Mouse (Mus musculus): ENCODE data around the gene Usp5. TPM values are rescaled to one million over a fixed set of nuclear protein-coding genes. Genes with fewer than 3 reads are reported as not detected.
"Not testable (repeated sequence)": the region's sequence is repeated elsewhere in the genome, so short reads cannot be mapped to it uniquely, and the experiment has no call there.

The Usp5 gene
- total RNA-seq, 2 experiments from 2014 or later: 74.0 to 85.5 TPM

DNA sequence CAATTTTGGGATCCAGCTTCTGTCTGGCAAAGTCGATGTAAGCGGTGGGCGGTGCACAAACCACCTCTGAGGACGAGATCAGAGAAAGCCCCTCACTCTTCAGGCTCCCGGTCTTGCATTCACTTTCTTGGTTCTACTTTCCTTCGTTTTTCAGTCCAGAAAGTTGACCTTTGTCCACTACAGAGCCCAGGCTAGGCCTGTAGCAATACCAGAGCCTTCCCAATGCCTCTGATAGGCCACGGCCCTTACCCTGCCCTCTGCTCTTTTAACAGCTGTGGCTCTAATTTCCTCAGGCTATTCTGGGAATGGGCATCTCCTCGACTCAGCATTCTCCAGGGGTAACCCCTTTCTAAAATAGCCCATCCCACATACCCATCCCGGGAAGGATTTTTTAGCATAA is 16.4 kb downstream of the Usp5 start:
- intact Hi-C loops (cut with DNase I): no loop called here
- no peak for DNase-seq

DNA sequence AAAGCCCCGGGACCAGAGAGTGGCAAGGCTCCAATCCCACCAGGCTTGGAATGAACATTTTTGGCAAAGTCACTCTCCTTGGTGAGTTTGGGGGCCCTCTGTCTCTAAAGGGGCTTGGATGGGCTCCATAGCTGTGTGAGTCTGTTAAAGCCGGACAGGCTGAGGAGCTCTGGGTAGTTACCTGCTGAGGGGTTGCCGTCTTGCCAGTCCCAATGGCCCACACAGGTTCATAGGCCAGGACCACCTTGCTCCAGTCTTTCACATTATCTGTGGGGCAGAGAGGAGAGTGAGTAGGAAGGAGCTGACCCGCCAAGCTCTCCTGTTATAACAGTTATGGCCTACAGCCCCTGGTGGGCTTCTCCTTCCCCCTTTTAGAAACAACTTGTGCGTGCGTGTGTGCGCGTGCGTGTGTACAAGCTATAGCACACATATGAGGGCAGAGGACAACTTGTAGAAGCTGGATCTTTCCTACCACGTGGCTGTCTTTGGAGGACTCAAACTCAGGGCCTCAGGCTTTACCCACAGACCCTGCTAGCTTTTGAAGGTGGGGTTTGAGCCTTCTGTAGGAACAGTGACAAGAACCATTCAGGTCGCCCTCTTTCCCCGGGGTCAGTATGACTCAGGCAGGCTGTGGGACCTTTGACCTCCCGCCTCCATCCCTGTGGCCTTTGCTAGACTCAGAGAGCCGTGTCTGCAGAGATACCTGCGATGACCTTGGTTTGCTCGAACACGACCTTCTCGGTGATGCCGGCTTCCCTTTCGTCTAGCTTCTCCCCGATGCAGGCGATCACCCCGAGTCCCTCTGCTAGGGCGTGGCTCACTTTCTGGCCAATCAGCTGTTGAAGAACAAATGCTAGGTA is 17.4 kb downstream of the Usp5 start:
- DNase-seq: no peak
- intact Hi-C loops (cut with DNase I): no loop called here

DNA sequence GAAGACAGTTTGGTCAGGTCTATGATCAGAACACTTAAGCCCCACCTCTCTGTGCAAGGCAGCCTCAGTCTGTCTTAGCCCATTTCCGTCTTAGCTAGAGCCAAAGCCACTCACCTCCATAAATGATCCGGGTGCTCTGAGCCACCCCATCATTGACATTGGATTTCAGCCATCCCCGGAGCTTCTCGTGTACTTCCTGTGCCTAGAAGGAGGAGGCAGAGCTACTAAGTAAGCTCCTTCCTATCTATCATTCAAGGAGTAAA is 17.9 kb downstream of the Usp5 start:
- intact Hi-C loops (cut with DNase I): no loop called here
- no peak for DNase-seq

DNA sequence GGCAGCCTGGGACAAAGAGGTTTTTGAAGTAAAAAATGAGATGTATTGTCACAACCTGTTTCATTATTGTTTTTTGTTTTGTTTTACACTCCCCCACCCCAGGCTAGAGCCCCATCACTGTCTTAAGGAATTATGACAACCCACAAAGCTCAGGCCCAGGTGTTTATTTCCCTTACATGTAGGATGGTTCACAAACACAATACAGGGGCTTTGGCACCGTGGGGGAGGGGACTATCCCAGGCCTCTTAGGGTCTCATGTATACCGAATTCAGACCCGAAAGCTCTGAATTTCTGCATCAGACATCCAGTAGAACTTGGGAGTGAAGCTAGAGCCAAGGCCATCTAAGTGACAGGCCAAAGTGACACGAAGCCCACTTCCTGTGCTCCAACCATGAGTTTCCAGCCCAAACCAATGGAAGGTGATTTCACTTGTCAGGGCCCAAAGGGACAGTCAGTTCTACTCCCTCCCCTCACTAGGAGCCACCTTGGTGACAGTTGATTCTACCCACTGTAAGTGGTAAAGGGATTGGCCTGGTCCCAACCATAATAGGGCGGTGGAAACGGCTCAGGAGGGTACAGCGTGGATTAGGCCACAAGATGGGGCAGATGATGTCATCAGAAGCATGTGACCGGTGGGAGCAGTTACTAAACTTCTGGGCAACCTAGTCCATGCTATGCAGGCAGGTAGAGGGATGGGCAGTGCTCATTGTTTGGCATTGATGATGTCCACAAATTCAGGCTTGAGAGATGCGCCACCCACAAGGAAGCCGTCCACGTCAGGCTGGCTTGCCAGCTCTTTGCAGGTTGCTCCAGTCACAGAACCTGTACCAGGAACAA is 18.5 kb downstream of the Usp5 start:
- DNase-seq; intact Hi-C loops (cut with DNase I): not testable (repeated sequence)

DNA sequence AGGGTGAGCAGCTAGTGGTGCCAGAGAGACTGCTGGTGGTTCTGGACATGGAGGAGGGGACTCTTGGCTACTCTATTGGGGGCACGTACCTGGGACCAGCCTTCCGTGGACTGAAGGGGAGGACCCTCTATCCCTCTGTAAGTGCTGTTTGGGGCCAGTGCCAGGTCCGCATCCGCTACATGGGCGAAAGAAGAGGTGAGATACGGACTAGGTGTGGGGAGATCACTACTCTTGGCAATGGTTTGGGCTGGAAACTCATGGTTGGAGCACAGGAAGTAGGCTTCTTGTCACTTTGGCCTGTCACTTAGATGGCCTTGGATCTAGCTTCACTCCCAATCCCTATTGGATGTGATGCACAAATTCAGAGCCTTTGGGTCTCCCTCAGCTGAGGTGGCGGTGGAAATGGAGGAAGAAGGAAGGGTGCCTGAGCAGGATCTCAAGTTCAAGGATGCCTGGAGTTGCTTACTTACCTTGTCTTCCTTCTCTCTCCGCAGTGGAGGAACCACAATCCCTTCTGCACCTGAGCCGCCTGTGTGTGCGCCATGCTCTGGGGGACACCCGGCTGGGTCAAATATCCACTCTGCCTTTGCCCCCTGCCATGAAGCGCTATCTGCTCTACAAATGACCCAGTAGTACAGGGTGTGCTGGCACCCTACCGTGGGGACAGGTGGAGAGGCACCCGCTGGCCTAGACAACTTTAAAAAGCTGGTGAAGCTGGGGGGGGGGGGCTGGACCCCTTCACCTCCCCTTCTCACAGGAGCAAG is 19.3 kb downstream of the Usp5 start:
- intact Hi-C loops (cut with DNase I): loop anchor here (5.0 kb wide), 1 partner anchor 108 kb away; no protein-coding TSS in a partner anchor
- no peak for DNase-seq

DNA sequence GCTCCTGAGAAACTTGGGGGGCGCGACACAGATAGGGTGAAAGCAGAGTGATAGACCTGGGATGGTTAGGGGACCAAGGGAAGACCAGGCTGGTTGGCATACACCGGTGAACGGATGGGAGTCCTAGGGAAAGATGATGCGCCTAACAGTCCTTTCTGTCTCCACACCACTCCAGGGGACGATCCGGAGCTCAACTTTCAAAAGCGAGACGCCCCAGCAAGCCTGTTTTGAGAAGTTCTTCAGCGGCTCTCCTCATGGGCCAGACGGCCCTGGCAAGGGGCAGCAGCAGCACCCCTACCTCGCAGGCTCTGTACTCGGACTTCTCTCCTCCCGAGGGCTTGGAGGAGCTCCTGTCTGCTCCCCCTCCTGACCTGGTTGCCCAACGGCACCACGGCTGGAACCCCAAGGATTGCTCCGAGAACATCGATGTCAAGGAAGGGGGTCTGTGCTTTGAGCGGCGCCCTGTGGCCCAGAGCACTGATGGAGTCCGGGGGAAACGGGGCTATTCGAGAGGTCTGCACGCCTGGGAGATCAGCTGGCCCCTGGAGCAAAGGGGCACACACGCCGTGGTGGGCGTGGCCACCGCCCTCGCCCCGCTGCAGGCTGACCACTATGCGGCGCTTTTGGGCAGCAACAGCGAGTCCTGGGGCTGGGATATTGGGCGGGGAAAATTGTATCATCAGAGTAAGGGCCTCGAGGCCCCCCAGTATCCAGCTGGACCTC is 20.1 kb downstream of the Usp5 start:
- peak; percentile 81 to 88 for DNase-seq
- intact Hi-C loops (cut with DNase I): loop anchor here (5.0 kb wide), 1 partner anchor 107 kb away; no protein-coding TSS in a partner anchor

DNA sequence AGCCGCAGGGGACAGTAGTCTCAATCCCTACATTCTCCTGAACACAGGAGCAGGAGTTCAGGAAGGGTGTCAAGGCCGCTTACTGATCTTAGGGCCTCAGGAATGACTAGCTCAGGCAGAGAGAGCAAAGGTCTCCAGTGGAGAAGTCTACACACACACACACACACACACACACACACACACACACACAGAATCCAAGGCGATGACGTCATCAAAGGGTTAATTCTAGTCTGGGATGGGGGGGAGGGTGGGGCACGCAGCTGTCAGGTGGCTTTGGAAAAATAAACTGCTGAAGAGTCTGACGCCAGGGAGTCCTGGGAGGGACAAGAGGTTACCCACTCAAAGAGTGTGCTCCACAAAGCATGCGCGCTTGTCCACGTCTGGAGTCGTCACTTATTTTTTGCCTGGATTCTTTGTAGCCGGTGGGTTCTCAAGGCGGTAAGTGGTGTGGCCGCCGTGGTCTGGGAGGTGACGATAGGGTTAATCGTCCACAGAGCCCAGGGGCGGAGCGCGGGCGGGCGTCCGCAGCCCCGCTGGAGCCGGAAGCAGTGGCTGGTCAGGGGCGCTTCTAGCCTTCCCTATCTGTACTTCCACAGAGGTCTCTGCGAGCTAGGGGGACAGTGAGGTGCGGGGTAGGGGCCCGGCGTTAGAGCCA is 20.8 kb downstream of the Usp5 start, which contains the start of gene Spsb2:
Gene Spsb2, plus strand, starts transcription at position 304 of the 655 bp plus-strand sequence.
- intact Hi-C loops (cut with DNase I): loop anchor here (5.0 kb wide), 1 partner anchor 106 kb away; no protein-coding TSS in a partner anchor
- DNase-seq: peak; percentile 77 to 79

DNA sequence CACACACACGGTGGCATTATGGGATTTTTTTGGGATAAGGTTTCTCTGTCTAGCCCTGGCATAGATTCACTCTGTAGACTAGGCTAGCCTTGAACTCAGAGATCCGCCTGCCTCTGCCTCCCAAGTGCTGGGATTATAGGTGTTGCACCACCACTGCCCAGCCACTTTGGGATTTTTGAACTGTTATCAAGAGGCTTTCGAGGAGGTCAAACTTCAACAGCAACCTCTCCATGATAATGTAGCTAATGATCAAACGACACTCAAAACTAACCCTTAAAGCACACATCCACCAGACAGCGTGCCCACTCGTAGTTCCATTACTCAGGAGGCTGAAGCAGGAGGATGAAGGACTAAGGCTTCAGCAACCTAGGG is 21.3 kb downstream of the Usp5 start:
- DNase-seq: no peak
- intact Hi-C loops (cut with DNase I): loop anchor here (5.0 kb wide), 1 partner anchor 106 kb away; no protein-coding TSS in a partner anchor

DNA sequence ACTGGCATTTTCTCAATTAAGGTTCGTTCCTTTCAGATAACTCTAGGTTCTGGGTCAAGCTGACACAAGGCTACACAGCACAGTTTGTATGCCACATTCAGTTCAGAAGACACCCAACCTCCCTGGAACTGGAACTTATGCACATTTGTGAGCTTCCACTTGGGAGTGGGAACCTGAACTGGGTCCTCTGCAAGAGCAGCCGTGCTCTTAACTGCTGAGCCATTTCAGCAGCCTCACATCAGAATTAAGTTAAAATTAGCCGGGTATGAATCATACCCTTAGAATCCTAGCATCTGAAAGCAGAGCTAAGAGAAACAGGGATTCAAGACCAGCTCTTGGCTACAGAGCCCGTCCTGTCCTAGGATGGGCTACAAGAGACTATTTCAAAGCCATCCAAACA is 21.9 kb downstream of the Usp5 start:
- DNase-seq: no peak
- intact Hi-C loops (cut with DNase I): loop anchor here (5.0 kb wide), 1 partner anchor 105 kb away; no protein-coding TSS in a partner anchor

DNA sequence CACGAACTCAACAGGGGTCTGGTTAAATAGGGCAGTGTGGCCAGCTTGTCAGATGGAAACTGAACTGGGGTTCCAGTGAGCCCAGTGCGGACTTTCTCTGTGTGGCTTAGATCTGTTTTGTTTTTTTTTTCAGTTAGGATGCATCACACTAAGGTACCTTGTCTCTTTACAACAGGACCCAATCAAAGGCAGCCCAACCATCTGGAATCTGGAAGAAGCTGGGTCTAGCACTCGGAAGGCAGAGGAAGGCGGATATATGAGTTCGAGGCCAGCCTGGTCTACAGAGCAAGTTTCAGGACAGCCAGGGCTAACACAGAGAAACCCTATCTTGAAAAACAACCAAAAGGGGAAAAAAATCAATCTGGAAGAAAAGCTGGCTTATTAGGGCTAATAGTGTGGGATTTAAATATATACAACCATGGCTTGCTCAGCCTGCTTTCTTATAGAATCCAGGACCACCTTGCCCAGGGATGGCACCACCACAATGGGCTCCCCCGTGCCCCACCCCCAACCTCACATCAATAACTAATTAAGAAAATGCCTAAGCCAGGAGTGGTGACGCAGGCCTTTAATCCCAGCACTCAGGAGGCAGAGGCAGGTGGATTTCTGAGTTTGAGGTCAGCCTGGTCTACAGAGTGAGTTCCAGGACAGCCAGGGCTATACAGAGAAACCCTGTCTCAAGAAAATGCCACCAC is 22.7 kb downstream of the Usp5 start:
- intact Hi-C loops (cut with DNase I): loop anchor here (5.0 kb wide), 1 partner anchor 104 kb away; no protein-coding TSS in a partner anchor
- DNase-seq: no peak

DNA sequence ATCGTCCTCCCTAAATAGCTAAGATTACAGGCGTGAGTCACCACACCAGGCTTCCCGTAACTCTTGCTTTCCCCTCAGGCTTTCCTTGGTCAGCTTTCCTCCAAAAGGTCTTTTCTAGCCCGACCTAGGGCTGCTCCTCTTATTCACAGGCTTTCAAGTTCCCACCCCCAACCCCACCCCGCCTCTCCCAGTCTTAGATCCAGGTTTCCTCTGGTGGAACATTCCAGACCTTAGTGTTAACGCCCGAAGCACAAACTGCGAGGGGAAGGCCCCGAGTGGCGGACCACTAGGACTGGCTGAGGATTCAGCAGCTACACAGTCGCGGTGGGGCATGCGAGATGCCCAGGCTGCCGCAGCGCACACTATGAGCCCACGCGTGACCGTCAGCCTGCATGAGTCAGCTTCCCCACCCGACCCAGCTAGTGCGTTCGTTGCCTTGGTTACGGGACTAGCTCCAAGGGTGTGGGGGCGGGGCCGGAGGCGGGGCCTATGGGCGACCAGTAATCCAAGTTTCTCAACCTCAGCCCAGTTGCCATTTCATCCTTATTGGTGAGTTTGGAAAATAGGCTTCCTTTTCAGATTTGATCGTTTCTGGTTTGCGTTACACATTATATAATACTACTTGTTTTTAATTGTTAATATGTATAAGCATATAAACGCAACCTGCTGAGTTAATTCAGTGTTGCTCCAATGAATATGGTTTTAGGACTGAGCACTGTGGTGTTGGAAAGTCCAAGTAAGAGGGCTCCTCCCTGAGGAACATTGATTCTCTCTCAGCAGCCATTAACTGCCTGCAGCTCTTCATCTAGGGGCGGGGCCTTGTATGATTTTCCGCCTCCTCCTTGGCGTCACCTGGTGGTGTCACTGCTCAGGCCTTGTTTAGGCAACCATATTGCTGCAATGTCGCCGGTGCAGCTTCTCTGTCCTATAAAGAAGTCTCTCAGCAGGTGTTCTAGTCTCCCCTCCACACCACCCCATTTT is 23.7 kb downstream of the Usp5 start:
- DNase-seq: peak; percentile 94 to 95
- intact Hi-C loops (cut with DNase I): loop anchor here (1.0 to 5.0 kb wide), 3 partner anchors 10 to 103 kb away; partner anchors contain the start of genes Atn1 and Gm45234

DNA sequence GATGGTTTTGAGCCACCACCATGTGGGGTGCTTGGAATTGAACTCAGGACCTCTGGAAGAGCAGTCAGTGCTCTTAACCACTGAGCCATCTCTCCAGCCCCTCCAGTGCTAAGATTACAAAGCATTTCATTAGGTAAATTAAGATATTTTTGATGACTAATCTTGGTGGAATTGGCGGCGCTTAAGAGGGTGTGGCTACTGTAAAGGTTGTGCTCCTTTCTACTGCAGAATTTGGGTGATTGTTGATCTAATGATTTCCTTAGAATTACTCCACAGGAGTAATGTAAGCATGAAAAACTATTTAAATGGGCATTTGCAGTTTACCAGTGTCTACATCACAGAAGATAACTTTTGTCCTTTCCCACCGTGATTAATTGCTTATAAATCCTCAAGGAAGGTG is 24.9 kb downstream of the Usp5 start:
- intact Hi-C loops (cut with DNase I): loop anchor here (2.0 kb wide), 1 partner anchor 48 kb away; the partner anchor contains the start of genes Atn1 and Gm45234
- no peak for DNase-seq

DNA sequence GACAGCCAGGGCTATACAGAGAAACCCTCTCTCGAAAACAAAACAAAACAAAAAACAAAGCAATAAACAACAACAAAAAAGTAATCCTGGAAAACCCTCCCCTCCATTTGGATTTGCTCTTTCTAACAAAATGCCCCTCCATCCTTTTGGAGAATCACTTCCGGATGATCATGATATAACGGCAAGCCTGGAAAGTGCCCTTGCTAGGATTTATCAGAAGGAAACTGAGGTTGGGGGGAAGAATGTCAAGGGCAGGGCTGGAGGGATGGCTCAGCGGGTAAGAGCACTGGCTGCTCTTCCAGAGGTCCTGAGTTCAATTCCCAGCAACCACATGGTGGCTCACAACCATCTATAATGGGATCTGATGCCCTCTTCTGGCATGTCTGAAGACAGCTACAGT is 25.6 kb downstream of the Usp5 start:
- DNase-seq: not testable (repeated sequence)
- intact Hi-C loops (cut with DNase I): loop anchor here (2.0 kb wide), 1 partner anchor 47 kb away; the partner anchor contains the start of genes Atn1 and Gm45234

DNA sequence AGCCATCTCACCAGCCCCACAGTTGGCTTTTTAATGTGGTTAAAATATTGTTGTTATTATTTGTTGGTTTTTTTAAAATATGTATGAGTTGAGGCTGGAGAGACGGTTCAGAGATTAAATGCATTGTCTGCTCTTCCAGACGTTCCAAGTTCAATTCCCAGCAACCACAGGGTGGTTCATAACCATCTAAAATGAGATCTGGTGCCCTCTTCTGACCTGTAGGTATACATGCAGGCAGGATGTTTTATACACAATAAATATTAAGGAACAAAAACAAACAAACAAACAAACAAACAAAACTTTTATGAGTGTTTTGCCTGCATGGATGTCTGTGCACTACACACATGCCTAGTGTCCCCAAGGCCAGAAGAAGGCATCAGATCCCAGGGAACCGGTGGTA is 26.2 kb downstream of the Usp5 start:
- no peak for DNase-seq
- intact Hi-C loops (cut with DNase I): no loop called here

DNA sequence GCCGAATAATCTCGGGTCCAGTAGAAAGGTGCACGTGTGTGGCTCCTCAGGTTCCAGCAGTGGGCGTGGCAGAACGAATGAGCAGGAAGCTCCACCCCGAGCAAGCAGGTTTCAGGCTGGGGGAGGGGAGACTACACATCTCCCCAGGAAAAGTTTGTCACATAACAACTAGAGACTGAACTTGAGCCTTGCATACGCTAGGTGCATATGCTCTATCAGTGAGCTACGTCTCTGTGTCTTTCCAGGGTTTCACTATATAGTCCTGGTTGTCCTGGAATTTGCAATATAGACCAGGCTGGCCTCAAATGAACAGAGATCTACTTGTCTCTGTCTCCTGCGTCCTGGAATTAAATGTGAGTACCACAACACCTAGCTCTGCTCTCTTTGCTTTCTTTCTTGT is 26.9 kb downstream of the Usp5 start:
- intact Hi-C loops (cut with DNase I); DNase-seq: not testable (repeated sequence)

DNA sequence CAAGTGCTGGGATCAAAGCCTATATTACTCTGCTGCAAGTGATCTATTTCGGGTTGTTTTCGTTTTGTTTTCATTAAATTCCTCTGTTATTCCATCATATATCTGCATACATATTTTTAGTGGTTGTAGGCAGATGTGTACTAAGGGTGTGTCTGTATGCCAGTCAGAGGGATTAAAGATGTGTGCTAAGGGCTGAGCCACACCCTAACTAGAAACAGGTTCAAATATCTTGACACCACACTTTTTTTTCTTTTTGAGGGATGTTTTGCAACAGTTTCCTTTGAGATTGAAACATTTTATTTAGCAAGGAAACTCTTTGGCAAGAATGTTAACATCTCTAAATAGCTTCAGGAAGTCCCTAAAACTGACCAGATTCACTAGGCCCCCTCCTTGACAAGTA is 33.1 kb downstream of the Usp5 start:
- no peak for DNase-seq
- intact Hi-C loops (cut with DNase I): no loop called here

DNA sequence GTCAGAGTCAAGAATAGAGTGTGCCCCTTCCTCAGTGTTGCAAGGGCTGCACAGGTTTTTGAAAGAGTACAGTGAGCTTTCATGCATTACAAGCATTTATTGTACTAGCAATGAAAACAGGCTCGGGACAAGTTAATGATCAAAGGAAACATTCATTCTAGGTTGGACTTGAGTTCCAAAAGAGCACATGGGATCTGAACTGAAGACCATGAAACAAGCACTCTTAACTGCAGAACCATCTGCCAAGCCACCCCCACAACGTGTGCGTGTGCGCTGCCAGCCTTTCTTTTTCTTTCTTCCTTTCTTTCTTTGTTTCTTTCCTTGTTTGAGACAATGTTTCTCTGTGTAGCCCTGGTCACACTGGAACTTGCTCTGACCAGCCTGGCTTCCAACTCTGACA is 33.5 kb downstream of the Usp5 start:
- no peak for DNase-seq
- intact Hi-C loops (cut with DNase I): loop anchor here (1.0 kb wide), 1 partner anchor 10 kb away; no protein-coding TSS in a partner anchor

Data from heart, postnatal 36 days (tissue).